Mouse (Mus musculus) naive thymus-derived CD4-positive, alpha-beta T cell, adult 2 months (primary cell): ENCODE data around the gene Rbm12b1.
"Not testable (repeated sequence)": the region's sequence is repeated elsewhere in the genome, so short reads cannot be mapped to it uniquely, and the experiment has no call there.

Experiments used
- DNase-seq: peaks from one replicate; pipeline ENCODE4 v3.0.0-alpha.2; 2011; ENCODE audit warnings: low read depth

The Rbm12b1 gene

GRCm38 (mm10) chr4:12140141-12140567, at the start of gene Rbm12b1:
Gene Rbm12b1 (plus strand): TSS chr4:12140264.
- DNase-seq: peak; percentile 82

- DNase-seq: peak; percentile 35
Measured at GRCm38 (mm10) chr4:12140592-12141062, 563 bp downstream of the Rbm12b1 start.

- DNase-seq: not testable (repeated sequence)
Measured at GRCm38 (mm10) chr4:12141516-12141915, 1.5 kb downstream of the Rbm12b1 start.

- no peak for DNase-seq
Measured at GRCm38 (mm10) chr4:12147660-12148059, 7.6 kb downstream of the Rbm12b1 start.

- peak; percentile 17 for DNase-seq
Measured at GRCm38 (mm10) chr4:12170986-12171317, 30.9 kb downstream of the Rbm12b1 start.

GRCm38 (mm10) chr4:12171318-12172091, 31.4 kb downstream of the Rbm12b1 start, which contains the start of gene Fam92a:
Gene Fam92a (minus strand): TSS chr4:12172015.
- peak; percentile 48 for DNase-seq

GRCm38 (mm10) chr4:12178992-12179391, 38.9 kb downstream of the Rbm12b1 start:
- no peak for DNase-seq
